Mouse (Mus musculus) layer of hippocampus, adult 8-10 months (tissue): ENCODE results near the gene Rdh19. TPM values are rescaled to one million over a fixed set of nuclear protein-coding genes. Genes with fewer than 3 reads are reported as not detected.
"Not testable (repeated sequence)": the region's sequence is repeated elsewhere in the genome, so short reads cannot be mapped to it uniquely, and the experiment has no call there.

Experiments used
- DNase-seq, 2 experiments: peaks; one replicate each; pipeline ENCODE4 v3.0.0; 2022; ENCODE audit warnings: low spot score in 2 of 2
- total RNA-seq, 4 experiments: library from RNA; stranded (reverse); gene quantifications; 2 replicates each; pipeline ENCODE4 v1.2.4; 2022

Rdh19 gene
- total RNA-seq, result not detected

DNA sequence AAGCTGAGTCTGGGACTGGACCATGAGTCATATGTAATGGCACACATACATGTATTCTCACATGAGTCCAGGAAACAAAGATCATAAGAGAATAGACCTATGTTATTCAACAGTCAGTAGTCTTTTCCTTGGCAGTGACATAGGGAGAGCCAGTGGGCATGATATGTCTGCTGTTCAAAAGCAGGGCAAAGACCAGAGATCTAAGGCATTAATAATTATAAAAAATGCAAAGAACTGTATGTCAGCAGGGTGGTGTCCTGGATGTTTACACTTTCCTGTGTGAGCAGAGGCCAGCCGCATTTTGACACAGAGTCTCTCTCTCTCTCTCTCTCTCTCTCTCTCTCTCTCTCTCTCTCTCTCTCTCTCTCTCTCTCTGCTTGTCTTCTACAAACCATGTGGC lies at the start of gene Rdh19:
Gene Rdh19, plus strand, starts transcription at position 301 of the 400 bp plus-strand sequence.
- DNase-seq, result no peak

DNA sequence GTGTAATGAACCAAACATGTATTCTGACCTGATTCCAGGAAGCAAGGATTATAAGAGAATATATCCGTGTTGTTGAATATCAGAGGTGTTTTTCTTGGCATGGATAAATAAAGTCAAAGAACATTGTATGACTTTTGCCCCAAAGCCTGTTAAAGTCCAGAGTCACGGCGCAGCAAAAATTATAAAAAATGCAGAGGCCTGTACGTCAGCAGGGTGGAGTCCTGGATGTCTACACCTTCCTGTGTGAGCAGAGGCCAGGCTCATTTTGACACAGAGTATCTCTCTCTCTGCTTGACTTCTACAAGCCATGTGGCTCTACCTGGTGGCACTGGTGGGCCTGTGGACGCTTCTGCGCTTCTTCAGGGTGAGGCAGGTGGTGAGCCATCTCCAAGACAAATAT lies 48.8 kb upstream of the Rdh19 start, which contains the start of gene Rdh16:
Gene Rdh16, plus strand, starts transcription at position 262 of the 400 bp plus-strand sequence.
- no peak for DNase-seq

DNA sequence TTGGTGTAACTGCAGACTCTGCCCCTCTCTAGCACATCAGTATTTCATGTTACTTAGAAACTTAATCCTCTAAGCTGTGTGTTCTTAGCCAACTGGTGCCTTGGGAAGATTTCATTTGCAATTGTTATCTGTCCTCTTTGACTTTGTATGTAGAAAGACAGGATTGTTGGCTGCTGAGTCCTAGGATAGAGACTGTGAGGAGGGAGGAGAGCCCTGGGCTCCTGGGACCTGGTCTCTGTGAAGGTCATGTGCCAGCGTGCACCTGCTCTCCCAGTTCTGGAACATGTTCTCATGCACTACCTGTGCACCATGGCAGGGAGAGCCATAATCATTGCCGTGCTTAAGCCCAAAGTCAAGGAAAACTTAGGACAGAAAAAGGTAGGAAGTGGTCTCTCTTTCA lies 48.1 kb upstream of the Rdh19 start:
- no peak for DNase-seq

DNA sequence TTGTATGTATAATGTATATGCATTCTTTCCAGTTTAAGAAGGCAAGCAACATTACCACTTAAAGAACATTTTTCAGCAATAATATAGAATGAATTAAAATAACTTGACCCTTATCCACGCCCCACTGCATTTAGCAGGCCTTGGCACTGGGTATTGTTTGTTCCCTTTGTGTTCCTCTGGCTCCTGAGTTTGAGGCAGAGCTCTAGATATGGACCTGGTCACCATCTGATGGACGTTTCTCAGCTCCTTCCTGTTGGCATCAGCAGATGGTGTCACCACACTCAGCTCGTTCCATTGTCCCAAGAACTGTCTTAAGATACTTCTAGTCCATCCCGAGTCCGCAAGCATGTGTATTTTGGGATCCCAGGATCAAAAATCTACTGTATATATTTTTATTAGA lies 47.5 kb upstream of the Rdh19 start:
- no peak for DNase-seq

DNA sequence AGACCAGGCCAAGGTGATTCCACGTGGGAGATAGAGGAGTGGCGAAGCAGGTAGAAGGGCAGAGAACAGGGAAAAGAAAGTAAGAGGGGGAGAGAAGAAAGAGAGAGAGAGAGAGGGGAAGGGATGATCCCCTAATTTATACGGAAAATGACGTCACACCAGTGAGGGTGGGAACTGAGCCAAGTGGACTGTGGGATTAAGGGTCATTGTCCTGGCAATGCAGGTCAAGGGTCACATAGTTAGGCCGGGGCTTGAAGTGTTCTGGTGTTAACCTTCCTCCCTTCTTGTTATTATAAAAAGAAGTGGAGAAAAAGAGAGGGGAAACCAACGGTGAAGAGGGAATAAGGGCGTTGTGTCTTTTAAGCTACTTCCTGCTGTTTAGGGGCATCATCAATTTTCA lies 45.3 kb upstream of the Rdh19 start:
- no peak for DNase-seq

DNA sequence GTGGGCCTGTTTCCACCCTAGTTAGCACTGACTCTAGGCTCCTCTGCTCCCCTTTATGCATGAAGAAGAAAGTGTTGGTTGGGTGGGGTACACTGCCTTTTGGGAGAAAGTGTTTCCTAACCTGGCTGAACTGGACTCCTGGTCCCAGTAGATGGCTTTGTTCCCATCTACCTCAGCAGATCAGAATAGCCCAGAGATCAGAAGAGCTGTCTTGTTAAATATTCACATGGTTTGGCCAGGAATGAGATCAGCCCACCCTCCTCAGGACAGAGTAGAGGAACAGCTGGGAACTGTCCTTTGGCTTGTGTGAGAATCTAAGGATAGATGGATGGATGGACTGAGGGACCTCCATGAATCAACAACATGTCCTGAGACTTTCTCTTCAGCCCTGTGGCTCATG lies 33.8 kb upstream of the Rdh19 start:
- no peak for DNase-seq

DNA sequence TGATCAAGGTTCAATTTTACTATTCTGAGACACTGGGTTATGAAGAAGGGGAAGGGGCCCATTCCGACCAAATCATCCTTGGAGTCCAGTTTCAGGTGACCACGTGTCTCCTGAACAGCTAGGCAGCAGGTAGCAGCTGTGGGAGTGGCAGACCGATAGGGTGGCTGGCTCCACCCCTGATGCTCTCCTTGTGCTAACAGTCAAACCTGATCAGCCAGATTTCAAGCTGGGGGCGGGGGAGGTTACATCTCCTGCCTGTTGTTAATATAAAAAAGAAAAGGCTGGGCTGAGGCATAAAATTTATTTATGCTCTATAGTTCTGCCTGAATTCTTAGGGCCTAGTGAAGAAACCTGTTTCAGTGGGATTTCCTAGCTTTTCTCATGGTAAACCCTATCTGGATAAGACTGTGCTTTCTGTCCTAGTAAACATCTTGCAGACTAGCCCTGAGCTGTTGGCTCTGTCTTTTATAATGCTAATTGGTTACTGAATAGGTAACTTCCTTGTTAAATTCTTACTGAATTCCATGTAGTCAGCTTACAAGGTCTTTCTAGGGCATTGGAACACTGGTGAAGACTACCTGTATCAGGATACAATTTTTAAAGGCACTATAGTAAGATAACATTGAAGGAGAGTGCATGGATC lies 32.3 kb upstream of the Rdh19 start:
- not testable (repeated sequence) for DNase-seq

DNA sequence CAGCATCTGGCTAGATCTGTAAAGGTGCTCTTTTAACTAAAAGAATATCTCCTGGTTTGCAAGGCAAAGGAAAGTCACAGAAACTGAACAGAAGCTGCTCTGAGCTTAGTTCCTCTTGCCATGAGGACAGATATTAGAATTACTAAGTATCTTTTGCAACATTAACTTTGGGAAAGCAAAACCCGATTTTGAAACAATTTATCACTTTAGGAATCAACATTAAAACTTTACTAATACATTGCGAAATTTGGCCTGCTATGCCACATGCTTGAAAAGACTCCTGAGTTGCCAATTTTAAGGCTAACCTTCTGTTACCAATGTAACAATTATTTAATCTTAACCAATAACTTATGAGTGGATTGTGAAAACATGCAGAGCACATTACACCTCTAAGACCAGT lies 27.9 kb upstream of the Rdh19 start:
- DNase-seq, result not testable (repeated sequence)

DNA sequence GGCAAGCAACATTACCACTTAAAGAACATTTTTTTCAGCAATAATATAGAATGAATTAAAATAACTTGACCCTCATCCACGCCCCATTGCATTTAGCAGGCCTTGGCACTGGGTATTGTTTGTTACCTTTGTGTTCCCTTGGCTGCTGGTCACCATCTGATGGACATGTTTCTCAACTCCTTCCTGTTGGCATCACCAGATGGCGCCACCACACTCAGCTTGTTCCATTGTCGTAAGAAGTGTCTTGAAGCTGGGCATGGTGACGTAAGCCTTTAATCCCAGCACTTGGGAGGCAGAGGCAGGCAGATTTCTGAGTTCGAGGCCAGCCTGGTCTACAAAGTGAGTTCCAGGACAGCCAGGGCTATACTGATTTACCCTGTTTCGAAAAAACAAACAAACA lies 24.3 kb upstream of the Rdh19 start:
- DNase-seq, result no peak

DNA sequence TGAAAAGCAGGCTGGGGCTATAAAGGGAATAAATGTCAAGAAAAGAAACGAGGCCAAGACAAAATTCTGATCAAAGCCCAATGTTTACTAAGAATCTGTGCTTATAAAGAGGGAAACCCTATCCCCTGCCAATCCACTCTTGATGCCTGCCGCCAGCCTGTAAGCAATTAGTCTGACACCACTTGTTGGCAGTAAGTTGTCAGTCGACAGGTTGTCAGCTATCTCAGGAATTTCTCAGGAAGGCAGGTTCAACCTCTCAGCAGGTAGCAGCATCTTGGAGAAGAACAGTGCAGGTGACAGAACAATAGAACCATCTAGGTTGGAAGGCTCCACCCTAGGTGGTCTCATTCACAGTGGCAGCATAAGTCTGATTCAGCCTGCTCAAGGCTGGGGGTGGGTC lies 20.6 kb upstream of the Rdh19 start:
- DNase-seq, result no peak

DNA sequence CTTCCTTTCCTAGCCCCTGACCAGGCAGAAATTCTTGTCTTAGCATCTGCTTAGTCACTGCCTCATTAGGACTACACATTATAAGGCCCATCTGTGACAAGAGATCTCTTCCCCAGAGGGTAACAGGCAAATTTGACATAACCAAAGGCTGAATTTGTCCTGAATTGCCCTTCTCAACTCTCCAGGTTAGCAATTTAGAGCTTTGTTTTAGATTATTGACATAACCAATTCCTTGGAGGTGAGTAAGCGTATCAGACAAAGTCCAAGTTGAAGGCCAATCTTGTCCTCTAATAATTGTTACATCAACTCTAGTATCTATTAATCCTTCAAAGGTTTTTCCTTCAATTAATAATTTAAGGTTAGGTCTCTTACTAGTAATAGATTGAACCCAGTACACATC lies 15.5 kb upstream of the Rdh19 start:
- DNase-seq, result not testable (repeated sequence)

DNA sequence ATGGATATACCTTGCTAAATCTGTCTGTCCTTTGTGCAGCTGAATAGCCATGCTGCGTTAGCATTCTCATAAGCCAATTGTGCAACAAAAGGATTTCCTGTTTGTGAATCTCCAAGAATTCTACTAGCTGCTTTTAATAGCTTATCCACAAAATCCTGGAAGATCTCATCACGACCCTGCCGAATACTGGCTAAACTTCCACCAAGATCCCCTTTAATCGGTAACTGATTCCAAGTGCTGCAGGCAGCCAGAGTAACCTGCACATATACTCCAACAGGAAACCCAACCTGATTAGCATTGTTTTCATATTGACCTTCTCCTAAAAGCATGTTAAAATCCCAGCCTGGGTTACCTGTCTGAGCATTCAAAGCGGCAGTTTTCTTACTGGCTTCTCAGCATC lies 14.4 kb upstream of the Rdh19 start:
- DNase-seq, result no peak

DNA sequence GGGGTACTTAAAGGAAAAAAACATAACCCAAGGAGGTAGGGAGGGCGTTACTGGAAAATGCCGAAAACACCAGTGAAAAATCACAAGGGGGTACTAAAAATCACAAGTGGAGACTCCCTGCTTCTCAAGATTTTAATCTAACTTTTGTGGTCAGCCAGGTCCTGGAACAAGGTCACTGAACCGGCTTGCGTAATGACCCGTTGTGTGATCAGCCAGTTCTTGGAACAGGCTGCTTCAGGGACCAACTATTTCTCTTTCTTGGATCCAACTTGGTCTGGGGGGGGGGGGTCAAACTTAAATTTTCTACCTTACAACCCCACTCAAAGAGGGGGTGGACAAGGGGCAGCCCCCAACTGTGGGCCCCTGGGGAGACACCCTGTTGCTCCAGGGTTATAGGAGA lies 11.9 kb upstream of the Rdh19 start:
- DNase-seq, result not testable (repeated sequence)

DNA sequence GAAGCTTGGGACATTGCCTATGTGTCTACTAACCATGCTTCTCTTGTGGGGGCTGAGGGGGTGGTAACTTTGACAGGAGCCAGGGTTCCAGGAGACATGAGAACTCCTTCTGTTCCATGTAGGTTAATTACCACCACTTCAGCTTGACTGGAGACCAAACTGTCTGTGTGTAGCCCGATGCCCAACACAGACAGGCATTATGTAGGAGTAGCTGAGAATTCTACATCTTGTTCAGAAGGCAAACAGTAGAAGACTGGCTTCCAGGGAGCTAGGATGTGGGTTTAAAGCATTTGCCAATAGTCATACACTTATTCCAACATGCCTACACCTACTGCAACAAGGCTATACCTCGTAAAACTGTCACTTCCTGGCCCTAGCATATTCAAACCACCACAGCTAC lies 11.2 kb upstream of the Rdh19 start:
- DNase-seq, result peak in 1 of 2 experiments; percentile 3

DNA sequence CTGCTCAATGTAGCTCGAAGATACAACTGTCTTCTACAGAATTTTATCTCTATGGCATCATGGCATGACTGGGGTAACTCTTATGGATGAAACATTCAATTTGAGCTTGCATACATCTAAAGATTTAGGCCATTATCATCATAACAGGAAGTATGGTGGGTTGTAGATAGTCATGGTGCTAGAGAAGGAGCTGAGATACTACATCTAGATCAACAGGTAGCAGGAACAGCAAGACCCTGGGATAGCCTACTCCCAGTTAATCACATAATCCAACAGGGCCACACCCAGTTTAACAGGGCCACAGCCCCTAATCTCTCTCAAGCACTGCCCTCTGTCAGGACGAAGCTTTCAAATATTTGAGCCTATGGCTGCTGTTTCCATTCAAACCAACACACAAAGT lies 9.0 kb upstream of the Rdh19 start:
- DNase-seq, result no peak

DNA sequence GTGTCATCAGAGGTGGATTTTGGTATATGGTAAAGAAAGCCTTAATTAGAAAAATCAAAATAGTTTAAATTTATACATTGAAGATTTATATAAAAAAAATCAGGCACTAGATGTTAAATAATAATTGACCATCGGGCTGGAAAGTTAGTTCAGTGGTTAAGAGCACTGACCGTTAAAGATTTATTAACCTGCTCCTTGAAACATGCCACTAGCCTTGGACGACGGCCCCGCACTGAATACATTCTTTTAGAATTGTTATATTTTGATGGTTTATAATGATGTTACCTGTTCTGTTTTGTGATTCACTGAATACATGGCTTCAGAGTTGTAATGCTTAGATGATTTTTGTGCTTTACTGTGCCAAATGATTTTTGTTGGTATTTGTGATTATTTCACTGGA lies 3.8 kb upstream of the Rdh19 start:
- not testable (repeated sequence) for DNase-seq

DNA sequence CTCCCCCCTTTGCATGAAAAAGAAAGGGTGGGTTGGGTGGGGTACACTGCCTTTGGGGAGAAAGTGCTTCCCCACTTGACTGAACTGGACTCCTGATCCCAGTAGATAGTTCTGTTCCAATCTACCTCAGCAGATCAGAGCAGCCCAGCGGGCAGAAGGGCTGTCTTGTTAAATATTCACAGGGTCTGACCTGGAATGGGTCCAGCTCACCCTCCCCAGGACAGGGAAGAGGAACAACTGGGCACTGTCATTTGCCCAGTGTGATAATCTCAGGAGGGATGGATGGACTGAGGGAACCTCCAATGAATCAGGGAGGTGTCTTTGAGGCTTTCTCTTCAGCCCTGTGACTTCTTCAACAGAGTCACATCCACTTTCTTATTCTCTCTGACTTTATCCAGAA lies 1.6 kb upstream of the Rdh19 start:
- no peak for DNase-seq

DNA sequence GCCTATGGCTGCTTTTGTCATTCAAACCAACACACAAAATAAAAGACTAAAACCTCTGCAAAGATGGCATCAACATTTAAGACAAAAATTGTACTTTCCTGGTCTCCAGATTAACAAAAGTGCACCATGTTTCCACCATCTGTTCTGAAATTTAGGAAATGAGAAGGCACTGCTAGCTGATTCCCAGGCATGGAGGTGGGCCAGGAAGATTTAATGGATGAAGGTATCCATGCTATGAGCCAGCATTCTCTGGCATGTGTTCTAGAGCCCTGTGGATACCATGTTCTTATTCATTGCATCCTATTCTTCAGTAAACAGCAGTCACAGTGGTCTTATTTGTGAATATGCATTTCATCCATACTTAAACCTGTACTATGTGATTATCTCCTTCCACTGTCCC lies 6.6 kb downstream of the Rdh19 start:
- DNase-seq, result peak; percentile 3 to 26

DNA sequence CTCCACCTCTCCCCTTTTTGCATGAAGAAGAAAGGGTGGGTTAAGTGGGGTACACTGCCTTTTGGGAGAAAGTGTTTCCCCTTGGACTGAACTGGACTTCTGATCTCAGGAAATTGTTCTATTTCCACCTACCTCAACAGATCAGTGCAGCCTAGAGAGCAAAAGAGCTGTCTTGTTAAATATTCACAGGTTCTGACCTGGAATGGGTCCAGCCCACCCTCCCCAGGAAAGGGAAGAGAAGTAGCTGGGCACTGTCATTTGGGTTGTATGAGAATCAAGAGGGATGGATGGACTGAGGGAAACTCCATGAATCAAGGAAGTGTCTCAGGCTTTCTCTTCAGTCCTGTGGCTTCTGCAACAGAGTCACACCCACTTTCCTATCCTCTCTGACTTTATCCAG lies 15.2 kb downstream of the Rdh19 start:
- DNase-seq, result no peak

DNA sequence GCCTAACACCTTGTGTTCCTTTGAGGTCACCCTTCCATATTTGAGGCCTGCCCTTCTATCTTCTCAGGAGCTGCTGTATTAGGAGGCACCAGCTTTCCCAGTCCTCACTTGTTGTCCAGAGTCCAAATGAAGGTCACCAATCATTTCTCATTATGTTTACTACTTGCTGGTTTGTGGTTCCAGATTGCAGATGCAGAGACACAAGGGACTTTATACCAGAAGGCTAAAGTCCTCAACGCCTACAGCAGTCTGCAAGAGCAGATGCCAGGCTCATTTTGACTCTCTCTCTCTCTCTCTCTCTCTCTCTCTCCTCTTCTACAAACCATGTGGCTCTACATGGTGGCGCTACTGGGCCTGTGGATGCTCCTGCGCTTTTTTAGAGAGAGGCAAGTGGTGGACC lies 16.5 kb downstream of the Rdh19 start, which contains the start of gene Rdh16f2:
Gene Rdh16f2, plus strand, starts transcription at position 243 of the 400 bp plus-strand sequence.
- no peak for DNase-seq

DNA sequence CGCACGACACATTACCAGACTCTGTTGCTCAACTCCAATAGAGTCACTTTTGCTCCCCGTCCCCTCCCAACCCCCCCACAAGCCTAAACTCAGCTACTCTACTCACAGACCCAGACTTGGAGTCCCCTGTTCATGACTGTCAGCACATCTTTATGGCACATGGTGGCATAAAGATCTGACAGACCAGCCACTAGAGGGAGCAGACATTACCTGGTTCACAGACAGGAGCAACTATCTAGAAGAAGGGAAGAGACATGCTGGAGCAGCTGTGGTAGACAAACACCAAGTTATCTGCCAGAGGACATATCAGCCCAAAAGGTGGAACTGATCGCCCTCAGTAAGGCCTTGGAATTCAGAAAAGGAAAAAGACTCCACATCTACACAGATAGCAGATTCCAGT lies 22.8 kb downstream of the Rdh19 start:
- peak in 1 of 2 experiments; percentile 9 for DNase-seq

DNA sequence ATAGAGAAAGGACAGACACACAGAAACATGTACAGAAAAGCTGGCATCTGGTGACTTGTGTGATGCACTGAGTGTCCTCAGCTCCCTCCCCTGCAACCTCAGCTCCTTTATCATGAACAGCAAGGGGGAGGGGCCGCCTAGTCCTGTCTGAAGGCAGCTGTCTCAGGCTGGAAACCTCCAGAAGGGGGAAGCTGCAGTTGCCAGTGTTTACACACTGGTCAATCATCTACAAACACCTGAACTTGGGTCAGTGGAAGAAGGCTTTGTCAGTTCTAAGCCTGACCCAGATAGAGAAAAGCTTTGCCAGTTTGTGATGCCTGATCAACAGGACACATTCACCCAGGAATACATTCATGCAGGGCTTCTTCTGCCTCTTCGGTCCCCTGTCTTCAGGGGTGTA lies 28.0 kb downstream of the Rdh19 start:
- no peak for DNase-seq

DNA sequence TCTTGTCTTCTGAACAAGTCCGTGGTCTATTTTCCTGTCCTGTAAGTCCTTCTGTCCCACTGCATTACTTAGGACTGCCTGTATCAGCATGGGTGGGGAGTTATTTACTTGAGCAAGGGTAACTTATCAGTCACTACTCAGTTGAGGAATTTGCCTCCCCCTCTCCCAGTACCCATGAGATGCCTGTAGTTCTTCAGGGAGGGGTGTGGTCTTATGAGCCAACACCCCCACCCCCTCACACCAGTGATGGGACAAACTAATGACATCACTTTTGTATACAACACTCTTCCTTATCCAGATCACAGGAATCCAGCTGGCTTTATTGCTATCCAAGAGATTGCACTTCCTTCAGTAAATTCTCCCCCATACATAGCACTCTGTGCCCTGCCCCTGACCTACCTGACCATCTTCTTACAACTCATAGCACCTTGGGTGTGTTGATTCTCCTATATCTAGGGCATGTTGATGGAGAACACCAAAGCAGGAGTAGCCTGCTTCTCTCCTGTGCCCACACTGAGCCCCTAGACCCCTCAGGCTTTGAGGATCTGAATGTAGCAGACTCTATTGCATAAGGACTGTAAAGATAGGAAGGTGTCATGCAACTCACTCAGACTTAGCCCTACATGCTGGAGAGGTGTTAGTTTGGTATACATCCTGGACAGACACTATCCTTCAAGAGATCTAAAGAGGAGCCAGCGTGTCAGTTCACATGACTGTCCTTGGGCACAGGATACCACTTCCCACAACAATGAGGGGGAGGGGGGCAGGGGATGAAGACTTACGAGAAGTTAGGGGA lies 28.7 kb downstream of the Rdh19 start:
- no peak for DNase-seq
